Mouse (Mus musculus): ENCODE results near the gene Cxcl17. TPM values are rescaled to one million over a fixed set of nuclear protein-coding genes. Genes with fewer than 3 reads are reported as not detected.

Cxcl17 gene
- polyA plus RNA-seq, 2 experiments, result not detected

DNA sequence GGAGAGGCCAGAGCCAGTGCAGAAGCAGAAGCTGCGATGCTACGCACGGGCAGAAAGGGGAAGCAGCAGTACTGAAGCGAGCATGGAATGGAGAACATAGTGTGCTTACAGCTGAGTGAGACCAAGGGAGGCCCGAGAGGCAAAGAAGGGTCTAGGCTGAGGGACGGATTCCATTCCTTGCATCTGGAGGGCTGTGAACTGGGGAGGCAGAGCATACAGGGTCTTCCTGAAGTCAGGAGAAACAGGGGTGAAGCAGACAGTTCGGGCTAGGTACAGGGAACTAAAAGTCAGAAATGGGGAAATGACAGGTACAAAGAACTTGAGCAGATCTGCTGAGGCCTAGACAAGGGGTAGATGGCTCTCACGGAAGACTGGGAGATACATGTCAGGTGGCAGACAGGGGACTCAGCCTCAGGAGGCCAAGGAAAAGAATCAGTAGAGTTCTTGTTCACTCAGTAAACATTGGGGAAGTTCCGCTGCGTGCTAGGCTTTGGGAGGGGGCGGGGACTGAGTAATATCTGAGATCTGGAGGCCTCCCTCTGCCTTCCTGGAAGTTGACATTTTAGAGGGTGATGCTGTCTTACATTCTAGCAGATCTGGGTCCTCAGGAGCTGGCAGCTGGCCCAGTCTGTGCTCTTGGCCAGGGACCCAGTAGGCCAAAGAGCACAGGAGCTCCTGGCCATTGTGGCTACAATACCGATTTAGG is 26.7 kb downstream of the Cxcl17 start:
- peak overlapping the region; percentile 23 for H3K4me2 ChIP-seq (ENCODE audit: low read depth)
- WGBS (ENCODE audit: insufficient replicate concordance), result 24% methylated on average over 12 of the region's 12 CpGs
- no peak for TF ChIP-seq CTCF (IDR thresholded peaks at IDR 0.05; ENCODE audit: low read depth)
- ATAC-seq (ENCODE audit: insufficient read depth) (no peak), DNase-seq (ENCODE audit: low read depth in 3 of 3, low spot score in 3 of 3) (peak in 2 of 3 experiments; percentile 39 to 54)
- H3K27me3 ChIP-seq (ENCODE audit: control insufficient read depth, insufficient read depth, low read length), result no peaks in the 10 kb centered on the region
- H3K36me3 ChIP-seq (replicated peaks; ENCODE audit: control insufficient read depth, insufficient read depth, low read depth), result peaks cover 2% of the 10 kb centered on the region; the same call in 1 of the 2 replicates
- H3K9me3 ChIP-seq (ENCODE audit: control insufficient read depth, low read length), result no peaks in the 10 kb centered on the region
- H3K9ac ChIP-seq (replicated peaks), result peak overlapping the region; percentile 31
- H3K4me1 ChIP-seq (replicated peaks; ENCODE audit: control insufficient read depth in 2 of 2, insufficient read depth in 2 of 2, low read length in 1 of 2), result peaks cover 26 to 32% of the 10 kb centered on the region in 2 experiments
- peak overlapping the region; percentile 31 for H3K27ac ChIP-seq
- H3K4me3 ChIP-seq (ENCODE audit: insufficient read depth in 1 of 2, low read depth in 2 of 2, low read length in 2 of 2), result no peak overlapping the region

DNA sequence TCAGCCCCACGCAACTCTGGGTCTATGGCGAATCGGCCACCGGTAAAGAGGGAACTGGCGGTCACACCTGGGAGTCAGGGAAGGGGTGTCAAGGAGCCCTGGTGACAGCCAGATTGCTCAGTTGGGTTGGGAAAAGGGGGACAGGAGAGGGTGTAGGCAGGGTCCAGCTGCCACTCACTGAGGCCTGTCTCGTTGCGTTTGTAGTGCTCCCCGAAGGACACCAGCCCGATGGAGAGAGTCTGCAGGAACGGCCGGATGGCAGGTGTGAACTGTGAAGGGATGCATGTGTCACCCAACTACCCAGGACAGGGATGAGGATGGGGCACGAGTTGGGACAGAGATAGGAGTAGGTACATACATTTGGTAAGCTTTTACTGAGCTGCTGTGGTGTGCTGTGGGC is 27.4 kb downstream of the Cxcl17 start:
- peaks cover 24 to 29% of the 10 kb centered on the region in 2 experiments for H3K4me1 ChIP-seq (replicated peaks; ENCODE audit: control insufficient read depth in 2 of 2, insufficient read depth in 2 of 2, low read length in 1 of 2)
- DNase-seq (ENCODE audit: low read depth in 3 of 3, low spot score in 3 of 3), result no peak
- H3K27me3 ChIP-seq (ENCODE audit: control insufficient read depth, insufficient read depth, low read length), result no peaks in the 10 kb centered on the region
- H3K36me3 ChIP-seq (replicated peaks; ENCODE audit: control insufficient read depth, insufficient read depth, low read depth), result peaks cover 2% of the 10 kb centered on the region; the same call in 1 of the 2 replicates
- H3K9me3 ChIP-seq (ENCODE audit: control insufficient read depth, low read length), result no peaks in the 10 kb centered on the region
- no peak overlapping the region for H3K4me2 ChIP-seq (ENCODE audit: low read depth)
- no peak overlapping the region for H3K4me3 ChIP-seq (ENCODE audit: insufficient read depth in 1 of 2, low read depth in 2 of 2, low read length in 2 of 2)
- 76% methylated on average over 12 of the region's 12 CpGs for WGBS (ENCODE audit: insufficient replicate concordance)
- no peak for TF ChIP-seq CTCF (IDR thresholded peaks at IDR 0.05; ENCODE audit: low read depth)
- TF ChIP-seq EP300 (IDR thresholded peaks at IDR 0.05; ENCODE audit: low read depth), result no peak
- H3K9ac ChIP-seq (replicated peaks), result no peak overlapping the region
- no peak for ATAC-seq (ENCODE audit: insufficient read depth)
- no peak overlapping the region for H3K27ac ChIP-seq

DNA sequence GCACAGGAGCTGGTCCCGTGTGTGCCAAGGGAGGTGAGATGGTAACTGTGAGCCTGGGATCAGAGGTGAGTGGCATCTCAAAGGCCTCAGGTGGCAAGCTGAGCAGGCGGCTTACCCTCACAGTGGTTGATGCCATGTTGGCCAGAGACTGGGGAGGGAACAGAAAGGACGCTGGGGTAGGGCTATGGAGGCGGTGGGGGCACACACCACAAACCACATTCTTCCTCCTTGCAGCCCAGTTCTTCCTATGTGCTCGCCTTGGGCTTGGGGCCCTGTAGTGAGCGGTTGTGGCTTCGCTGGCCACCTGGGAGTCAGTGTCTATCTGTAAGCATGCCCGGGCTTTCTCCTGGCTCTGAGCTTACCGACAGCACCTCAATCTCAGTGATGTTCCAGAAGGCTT is 27.9 kb downstream of the Cxcl17 start:
- DNase-seq (ENCODE audit: low read depth in 3 of 3, low spot score in 3 of 3) (no peak), ATAC-seq (ENCODE audit: insufficient read depth) (no peak)
- H3K9ac ChIP-seq (replicated peaks), result no peak overlapping the region
- peaks cover 2% of the 10 kb centered on the region; the same call in 1 of the 2 replicates for H3K36me3 ChIP-seq (replicated peaks; ENCODE audit: control insufficient read depth, insufficient read depth, low read depth)
- no peaks in the 10 kb centered on the region for H3K9me3 ChIP-seq (ENCODE audit: control insufficient read depth, low read length)
- no peak overlapping the region for H3K27ac ChIP-seq
- no peaks in the 10 kb centered on the region for H3K27me3 ChIP-seq (ENCODE audit: control insufficient read depth, insufficient read depth, low read length)
- WGBS (ENCODE audit: insufficient replicate concordance), result 44% methylated on average over 9 of the region's 9 CpGs
- no peak overlapping the region for H3K4me2 ChIP-seq (ENCODE audit: low read depth)
- TF ChIP-seq EP300 (IDR thresholded peaks at IDR 0.05; ENCODE audit: low read depth), result no peak
- TF ChIP-seq CTCF (IDR thresholded peaks at IDR 0.05; ENCODE audit: low read depth), result no peak
- peaks cover 22 to 25% of the 10 kb centered on the region in 2 experiments for H3K4me1 ChIP-seq (replicated peaks; ENCODE audit: control insufficient read depth in 2 of 2, insufficient read depth in 2 of 2, low read length in 1 of 2)
- H3K4me3 ChIP-seq (ENCODE audit: insufficient read depth in 1 of 2, low read depth in 2 of 2, low read length in 2 of 2), result no peak overlapping the region

DNA sequence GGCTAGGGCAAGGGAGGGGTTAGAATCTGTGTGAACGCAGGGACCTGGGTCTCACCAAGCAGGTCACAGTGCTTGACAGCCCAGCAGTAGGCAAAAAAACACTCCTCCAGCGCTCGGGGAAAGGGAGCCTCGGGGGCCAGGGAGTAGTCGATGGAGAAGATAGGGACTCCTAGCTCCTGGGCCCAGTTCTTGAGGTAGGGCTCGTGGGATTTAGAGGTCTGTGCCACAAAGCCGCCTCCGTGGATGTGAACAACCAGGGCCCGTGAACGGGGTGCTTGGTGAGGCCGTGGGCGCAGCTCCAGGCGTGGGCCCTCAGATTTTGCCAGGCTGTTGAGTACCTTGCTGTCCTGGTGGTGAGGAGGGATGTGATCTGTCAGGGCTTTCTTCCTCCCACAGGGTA is 28.4 kb downstream of the Cxcl17 start:
- TF ChIP-seq EP300 (IDR thresholded peaks at IDR 0.05; ENCODE audit: low read depth) (no peak), CTCF (IDR thresholded peaks at IDR 0.05; ENCODE audit: low read depth) (no peak)
- peaks cover 2% of the 10 kb centered on the region; the same call in 1 of the 2 replicates for H3K36me3 ChIP-seq (replicated peaks; ENCODE audit: control insufficient read depth, insufficient read depth, low read depth)
- no peaks in the 10 kb centered on the region for H3K27me3 ChIP-seq (ENCODE audit: control insufficient read depth, insufficient read depth, low read length)
- no peak overlapping the region for H3K27ac ChIP-seq
- no peak overlapping the region for H3K4me3 ChIP-seq (ENCODE audit: insufficient read depth in 1 of 2, low read depth in 2 of 2, low read length in 2 of 2)
- no peak overlapping the region for H3K9ac ChIP-seq (replicated peaks)
- DNase-seq (ENCODE audit: low read depth in 3 of 3, low spot score in 3 of 3), result no peak
- H3K4me2 ChIP-seq (ENCODE audit: low read depth), result no peak overlapping the region
- peaks cover 17 to 21% of the 10 kb centered on the region in 2 experiments for H3K4me1 ChIP-seq (replicated peaks; ENCODE audit: control insufficient read depth in 2 of 2, insufficient read depth in 2 of 2, low read length in 1 of 2)
- H3K9me3 ChIP-seq (ENCODE audit: control insufficient read depth, low read length), result no peaks in the 10 kb centered on the region
- 71% methylated on average over 13 of the region's 13 CpGs for WGBS (ENCODE audit: insufficient replicate concordance)
- no peak for ATAC-seq (ENCODE audit: insufficient read depth)

DNA sequence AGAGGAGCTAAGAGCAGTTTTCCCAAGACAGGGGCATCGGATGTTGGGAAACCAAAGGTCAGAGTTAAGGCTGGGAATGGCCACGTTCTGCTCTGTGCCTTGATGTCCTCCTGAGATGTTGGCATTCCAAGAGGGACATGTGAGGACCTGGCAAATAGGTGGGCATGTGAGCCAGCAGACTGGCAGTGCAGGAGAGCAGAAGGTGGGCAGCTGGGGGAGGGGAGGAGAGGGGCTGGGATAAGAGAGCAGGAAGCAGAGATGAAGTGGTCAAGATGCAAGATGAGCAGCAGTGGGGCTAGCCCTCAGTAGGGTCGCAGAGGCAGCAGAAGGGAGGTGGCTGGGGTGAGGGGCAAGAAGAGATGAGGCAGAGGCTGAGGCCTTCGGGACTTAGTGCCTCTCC is 28.8 kb downstream of the Cxcl17 start:
- no peaks in the 10 kb centered on the region for H3K27me3 ChIP-seq (ENCODE audit: control insufficient read depth, insufficient read depth, low read length)
- H3K27ac ChIP-seq, result no peak overlapping the region
- peaks cover 2% of the 10 kb centered on the region; the same call in 1 of the 2 replicates for H3K36me3 ChIP-seq (replicated peaks; ENCODE audit: control insufficient read depth, insufficient read depth, low read depth)
- no peak overlapping the region for H3K9ac ChIP-seq (replicated peaks)
- no peak for DNase-seq (ENCODE audit: low read depth in 3 of 3, low spot score in 3 of 3)
- no peaks in the 10 kb centered on the region for H3K9me3 ChIP-seq (ENCODE audit: control insufficient read depth, low read length)
- ATAC-seq (ENCODE audit: insufficient read depth), result no peak
- H3K4me1 ChIP-seq (replicated peaks; ENCODE audit: control insufficient read depth in 2 of 2, insufficient read depth in 2 of 2, low read length in 1 of 2), result peaks cover 15 to 23% of the 10 kb centered on the region in 2 experiments
- WGBS (ENCODE audit: insufficient replicate concordance), result 53% methylated on average over 4 of the region's 4 CpGs
- no peak overlapping the region for H3K4me2 ChIP-seq (ENCODE audit: low read depth)
- H3K4me3 ChIP-seq (ENCODE audit: insufficient read depth in 1 of 2, low read depth in 2 of 2, low read length in 2 of 2), result no peak overlapping the region
- TF ChIP-seq CTCF (IDR thresholded peaks at IDR 0.05; ENCODE audit: low read depth) (no peak), EP300 (IDR thresholded peaks at IDR 0.05; ENCODE audit: low read depth) (no peak)
